Mouse (Mus musculus) lung, adult 18-20 months (tissue): ENCODE measurements around the gene Grin2a.

Experiments
- DNase-seq, 2 experiments: peaks; one replicate each; pipeline ENCODE4 v3.0.0; 2022; ENCODE audit warnings: mixed read lengths in 2 of 2

Grin2a gene

DNA sequence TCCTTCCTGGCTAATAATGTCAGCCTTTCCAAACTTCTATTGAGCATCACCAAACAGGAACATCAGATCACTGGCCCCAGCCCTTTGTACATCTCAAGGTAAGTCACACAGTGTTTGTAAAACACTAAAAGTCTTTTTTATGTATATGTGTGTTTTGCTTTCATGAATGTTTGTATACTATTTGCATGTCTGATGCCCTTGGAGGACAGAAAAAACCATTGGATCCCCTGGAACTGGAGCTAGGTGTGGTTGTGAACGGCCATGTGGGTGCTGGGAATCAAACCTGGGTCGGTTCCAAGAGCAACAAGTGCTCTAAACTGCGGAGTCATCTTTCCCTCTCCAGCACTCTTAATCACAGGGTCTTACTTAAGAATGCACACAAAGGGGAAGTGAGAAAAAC, 245.7 kb downstream of the Grin2a start:
- DNase-seq, result no peak

DNA sequence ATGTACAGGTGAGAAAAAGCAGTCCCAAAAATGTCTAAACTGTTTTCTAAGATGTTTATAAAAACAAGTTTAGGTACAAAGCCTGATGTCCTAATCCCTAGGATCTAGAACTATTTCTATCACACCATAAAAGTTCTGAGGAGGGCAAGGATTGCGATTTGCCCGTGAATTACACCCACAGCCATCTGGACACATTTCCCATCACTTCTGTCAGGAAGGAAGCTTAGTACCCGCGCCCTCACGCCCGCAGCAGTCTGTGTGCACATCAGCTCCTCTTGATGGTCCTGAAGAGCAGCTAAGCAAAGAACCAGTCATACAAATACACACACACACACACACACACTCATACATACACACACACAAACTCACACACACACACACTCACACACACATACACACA, 252.9 kb downstream of the Grin2a start:
- no peak for DNase-seq

DNA sequence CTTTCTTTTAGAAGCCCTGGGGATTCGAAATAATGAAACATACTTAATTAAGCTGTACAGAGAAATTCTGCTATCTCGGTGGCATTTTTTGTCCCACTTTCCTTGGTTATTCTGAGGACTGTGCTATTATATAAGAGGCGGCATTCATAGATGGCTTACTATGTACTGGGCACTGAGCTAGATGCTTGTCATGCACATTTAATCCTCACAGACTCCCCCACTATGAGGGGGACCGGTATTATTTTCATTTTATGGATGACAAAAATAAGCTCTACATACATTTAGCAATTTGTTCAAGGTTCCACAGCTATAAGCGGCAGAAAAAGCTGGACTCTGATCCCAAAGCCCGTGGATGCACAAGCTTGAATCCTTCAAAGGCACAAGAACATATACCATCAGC, 256.7 kb downstream of the Grin2a start:
- DNase-seq, result no peak

DNA sequence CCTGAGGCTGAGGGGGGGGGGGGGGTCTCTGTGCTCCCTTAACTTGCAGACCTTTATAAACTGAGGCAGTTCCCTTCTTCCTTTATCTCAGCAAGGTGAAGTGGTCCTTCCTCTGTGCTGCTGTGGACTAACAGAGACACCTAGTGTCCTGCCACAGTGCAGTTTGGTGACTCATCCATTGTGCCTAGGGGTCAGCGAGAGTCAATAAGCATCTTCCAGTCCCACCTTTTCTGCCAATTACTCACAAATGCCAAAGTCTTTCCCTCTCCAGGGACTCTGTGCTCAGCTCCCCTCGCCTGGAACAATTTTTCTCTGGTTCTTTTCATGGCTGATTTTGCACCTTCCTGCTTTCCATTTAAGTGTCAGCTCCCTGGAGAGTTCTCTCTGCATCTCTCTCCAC, 258.2 kb downstream of the Grin2a start:
- no peak for DNase-seq

GRCm38 (mm10) chr16:9735365-9736080, 259.8 kb downstream of the Grin2a start:
- DNase-seq, result no peak

GRCm38 (mm10) chr16:9727603-9728002, 267.8 kb downstream of the Grin2a start:
- DNase-seq, result no peak

DNA sequence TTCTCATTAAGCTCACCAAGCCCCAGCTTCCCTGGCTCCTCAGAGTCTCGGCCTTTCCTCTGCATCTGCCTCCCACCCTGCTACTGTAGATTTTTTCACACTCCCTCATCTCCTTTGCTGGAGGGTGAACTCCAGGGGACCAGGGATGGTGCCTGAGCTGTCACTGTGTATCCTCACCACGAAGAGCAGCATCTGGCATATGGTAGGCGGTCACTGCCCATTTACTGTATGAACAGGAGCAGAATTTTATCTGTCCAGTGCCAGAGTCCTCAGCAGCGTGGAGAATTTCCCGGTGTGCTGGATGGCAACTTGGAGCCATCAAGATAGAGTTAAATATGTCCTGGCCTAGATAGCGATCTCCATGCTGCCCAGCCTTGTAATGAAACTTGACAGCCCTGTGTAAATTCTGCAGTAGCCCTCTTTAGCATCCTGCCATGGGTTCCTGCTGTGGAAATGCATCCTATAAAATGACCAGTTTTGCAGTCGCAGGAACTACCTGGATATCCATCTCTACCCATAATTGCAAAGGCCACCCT, 269.7 kb downstream of the Grin2a start:
- no peak for DNase-seq

GRCm38 (mm10) chr16:9711398-9711797, 284.0 kb downstream of the Grin2a start:
- DNase-seq, result no peak

- no peak for DNase-seq
Observed at GRCm38 (mm10) chr16:9709921-9710320, 285.4 kb downstream of the Grin2a start.

DNA sequence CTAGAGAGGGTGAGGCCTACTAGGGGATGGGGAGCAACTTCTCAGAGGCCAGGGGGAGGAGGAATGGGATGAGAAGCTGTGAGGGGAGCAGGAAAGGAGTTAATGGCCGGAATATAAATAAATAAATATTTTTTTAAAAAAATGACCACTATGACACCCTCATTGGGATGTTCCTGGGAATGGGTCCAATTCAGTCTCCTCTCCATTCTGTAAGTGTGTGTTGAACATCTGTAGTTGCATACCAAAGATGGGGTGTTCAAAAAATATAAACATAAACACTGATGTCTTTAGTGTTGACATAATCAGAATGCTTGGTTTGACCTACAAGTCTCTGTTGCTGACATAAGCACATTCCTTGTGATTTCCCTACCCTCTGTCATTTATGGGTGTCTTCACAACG, 298.2 kb downstream of the Grin2a start:
- no peak for DNase-seq

- no peak for DNase-seq
Observed at GRCm38 (mm10) chr16:9694081-9694480, 301.3 kb downstream of the Grin2a start.

GRCm38 (mm10) chr16:9688523-9689140, 306.7 kb downstream of the Grin2a start:
- DNase-seq, result no peak

DNA sequence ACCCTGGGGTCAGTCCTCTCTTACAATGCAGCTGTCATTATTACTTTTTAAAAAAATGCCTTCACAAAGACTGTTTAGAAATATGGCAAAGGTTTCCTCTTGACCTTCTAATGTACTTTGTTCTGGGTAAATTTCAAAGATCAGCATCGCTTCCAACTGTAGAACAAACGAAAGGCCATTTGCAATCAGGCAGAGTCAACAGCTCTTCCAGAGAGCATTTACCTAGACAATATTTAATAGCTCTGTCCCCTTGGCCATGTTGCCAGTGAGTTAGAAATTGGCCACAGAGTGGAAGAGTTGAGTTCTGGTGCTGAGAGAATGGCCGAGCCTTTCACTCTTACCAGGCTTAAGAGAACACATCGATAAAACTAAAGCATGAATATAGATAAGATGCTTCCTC, 314.8 kb downstream of the Grin2a start:
- DNase-seq, result no peak

DNA sequence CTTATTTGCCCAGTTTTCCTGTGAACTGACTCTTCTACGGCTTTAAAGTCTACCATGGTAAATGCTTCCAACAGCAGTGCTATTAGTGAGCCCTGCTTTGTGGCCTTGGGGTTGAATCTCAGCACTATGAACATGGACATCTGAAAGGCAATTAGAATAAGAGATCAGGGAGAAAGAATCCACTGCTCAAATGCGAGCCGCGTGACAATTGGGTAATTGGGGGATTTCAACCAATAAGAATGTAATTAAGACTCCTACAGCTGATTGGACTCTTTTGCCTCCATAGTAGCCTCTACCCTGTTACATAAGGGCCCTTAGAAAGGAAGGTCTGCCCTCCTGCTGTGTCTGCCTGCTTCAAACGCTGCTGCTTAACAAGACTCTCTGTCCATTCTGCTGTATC, 315.4 kb downstream of the Grin2a start:
- no peak for DNase-seq

DNA sequence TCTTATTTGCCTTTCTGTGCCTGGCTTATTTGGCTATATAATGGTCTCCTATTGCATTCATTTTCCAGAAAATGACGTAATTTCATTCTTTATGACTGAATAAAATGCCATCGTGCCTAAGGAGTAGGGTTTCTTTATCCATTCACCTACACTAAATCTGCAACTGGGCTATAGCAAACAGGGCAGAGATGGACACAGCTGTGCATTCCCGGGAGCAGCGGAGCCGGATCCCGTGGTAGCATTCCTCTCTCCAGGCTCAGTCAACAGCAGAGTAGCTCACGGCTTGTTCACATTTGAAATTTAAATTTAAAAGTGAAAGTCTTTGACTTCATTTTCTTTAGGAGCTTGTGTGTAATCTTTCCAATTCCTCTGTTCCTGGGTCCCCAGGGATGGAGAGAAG, 316.6 kb downstream of the Grin2a start:
- no peak for DNase-seq

GRCm38 (mm10) chr16:9672390-9672789, 323.0 kb downstream of the Grin2a start:
- no peak for DNase-seq

DNA sequence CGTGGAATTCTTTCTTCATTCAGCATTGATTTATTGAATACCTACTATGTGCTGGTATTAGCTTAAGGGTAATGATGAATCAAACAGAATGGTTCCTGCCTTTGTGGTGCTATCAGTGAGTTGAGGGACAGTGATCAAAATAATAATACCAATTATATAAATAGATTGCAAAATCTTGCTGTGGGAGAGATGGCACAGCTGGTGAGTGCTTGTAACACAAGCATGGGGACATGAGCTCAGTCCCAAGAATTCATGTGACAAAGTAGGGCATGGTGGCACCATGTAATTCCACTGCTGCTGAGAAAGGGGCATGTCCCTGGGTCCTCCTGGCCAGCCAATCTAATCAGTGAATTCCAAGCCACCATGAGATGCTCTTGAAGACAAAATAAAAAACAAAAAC, 324.1 kb downstream of the Grin2a start:
- peak in 1 of 2 experiments; percentile 25 for DNase-seq

DNA sequence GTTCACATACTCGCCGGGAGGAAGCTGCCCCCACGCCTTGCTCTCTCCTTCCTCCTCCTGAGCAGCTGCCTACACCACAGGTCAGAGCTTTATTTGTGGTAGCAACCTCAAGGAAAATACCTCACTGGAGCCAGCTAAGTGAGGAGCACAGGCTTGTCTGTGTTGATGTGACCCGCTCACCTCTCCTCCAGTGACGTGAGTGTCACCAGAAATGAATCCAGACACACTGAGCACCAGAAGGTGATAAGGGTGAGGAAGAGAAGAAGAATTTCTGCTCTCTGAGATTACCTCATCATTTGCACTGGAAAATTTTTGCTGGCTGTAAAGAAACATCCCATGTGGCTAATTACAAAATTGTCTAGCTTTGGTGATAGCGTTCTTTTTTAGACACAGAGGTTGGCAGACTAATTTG, 324.6 kb downstream of the Grin2a start:
- DNase-seq, result peak in 1 of 2 experiments; percentile 27

DNA sequence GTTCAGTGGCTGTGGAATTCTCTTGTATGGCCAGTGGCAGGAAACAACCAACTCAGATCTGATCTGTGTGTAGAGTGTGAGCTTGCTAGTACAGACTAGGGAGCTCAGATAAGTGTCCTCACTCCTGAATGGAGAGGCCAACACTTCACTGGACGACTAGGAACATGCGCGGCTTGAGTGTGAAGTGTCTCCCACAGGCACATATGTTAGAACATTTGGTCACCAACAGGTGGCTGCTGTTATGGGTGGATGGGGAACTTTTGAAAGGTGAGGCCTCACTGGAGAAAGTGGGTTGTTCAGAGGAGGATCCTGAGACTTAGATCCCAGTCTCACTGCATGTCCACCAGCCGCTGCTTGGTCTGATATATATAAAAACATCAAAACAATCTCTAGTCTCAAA, 329.5 kb downstream of the Grin2a start:
- no peak for DNase-seq

DNA sequence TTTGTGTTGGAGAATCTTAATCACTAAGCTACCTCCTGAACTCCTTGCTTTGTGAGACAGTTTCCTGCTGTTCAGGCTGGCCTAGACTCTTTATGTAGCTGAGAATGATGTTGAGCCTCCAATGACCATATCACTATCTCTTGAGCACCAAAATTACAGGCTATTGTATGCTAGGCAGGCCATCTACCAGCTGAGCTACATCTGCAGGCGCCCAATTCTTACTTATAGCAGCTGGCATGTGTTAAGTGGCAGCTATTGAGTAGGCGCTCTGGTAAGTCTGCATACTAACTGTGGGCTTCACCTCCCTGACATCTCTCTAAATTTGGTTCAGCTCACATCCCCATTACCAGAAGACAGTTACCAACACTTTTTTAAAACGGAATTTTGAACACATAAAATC, 331.3 kb downstream of the Grin2a start:
- peak in 1 of 2 experiments; percentile 12 for DNase-seq

- DNase-seq, result no peak
Observed at GRCm38 (mm10) chr16:9663508-9663907, 331.9 kb downstream of the Grin2a start.

- DNase-seq, result no peak
Observed at GRCm38 (mm10) chr16:9625652-9626444, 369.5 kb downstream of the Grin2a start.

DNA sequence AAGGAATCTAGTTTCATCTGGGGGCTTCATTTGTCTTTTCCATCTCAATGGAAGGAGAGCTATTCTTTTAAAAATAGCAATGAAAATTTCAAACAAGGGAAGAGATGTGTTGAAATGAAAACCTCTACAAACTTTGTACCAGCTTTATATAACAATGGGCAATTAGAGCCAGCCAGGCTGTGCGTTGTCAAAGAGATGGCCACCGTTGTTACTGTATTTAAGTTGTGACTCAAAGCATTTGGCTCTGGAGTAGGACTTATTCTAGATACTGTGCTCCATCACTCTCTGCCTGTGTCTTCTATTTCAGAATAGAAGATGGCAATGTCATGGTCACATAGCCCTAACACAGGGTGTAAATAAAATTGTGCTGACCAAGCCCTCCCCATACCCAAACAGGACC, 371.0 kb downstream of the Grin2a start:
- no peak for DNase-seq

- no peak for DNase-seq
Observed at GRCm38 (mm10) chr16:9618206-9618605, 377.2 kb downstream of the Grin2a start.
